Mouse (Mus musculus) stomach, postnatal 0 days (tissue): ENCODE measurements at regions not wholly inside any gene's neighbourhood (a gene's known extent, or its start where the extent isn't known, plus 50 kb on each side); places are given as distances from the start of the nearest gene placed in this dataset.

Source experiments
- ATAC-seq: fragments of 200-750 bp; cut with Nextera tagmentation; 2 replicates; pipeline ENCODE4 v1.8.0; 2017; ENCODE audit not compliant: low FRiP score, low TSS enrichment
- DNase-seq: peaks from one replicate; pipeline ENCODE4 v3.0.0-alpha.2; 2016; ENCODE audit warnings: low spot score
- H3K27ac ChIP-seq: fragments of 300-500 bp; sonication (generic); replicated peaks from 2 replicates; pipeline ENCODE4 v1.5.1; 2014; ENCODE audit warnings: mild to moderate bottlenecking, control low read depth
- H3K27me3 ChIP-seq: fragments of 300-500 bp; sonication (generic); 2 replicates; pipeline ENCODE4 v1.6.1; 2014; ENCODE audit warnings: low read length; ENCODE audit not compliant: control insufficient read depth, insufficient read depth
- H3K36me3 ChIP-seq: fragments of 300-500 bp; sonication (generic); 2 replicates; pipeline ENCODE4 v1.6.1; 2014; ENCODE audit warnings: low read length, mixed read lengths; ENCODE audit not compliant: control insufficient read depth, insufficient read depth
- H3K4me1 ChIP-seq: fragments of 300-500 bp; sonication (generic); replicated peaks from 2 replicates; pipeline ENCODE4 v1.6.1; 2014; ENCODE audit warnings: antibody characterized with exemption; ENCODE audit not compliant: control insufficient read depth, insufficient read depth
- H3K4me2 ChIP-seq: fragments of 300-500 bp; sonication (generic); replicated peaks from 2 replicates; pipeline ENCODE4 v1.6.1; 2014; ENCODE audit warnings: low read depth, mild to moderate bottlenecking, control low read depth, moderate library complexity
- H3K4me3 ChIP-seq: fragments of 300-500 bp; sonication (generic); 2 replicates; pipeline ENCODE4 v1.5.1; 2014; ENCODE audit warnings: low read depth, low read length, control low read depth
- H3K9ac ChIP-seq: fragments of 300-500 bp; sonication (generic); 2 replicates; pipeline ENCODE4 v1.6.1; 2014; ENCODE audit warnings: mild to moderate bottlenecking, low read length, control low read depth, mixed read lengths
- H3K9me3 ChIP-seq: fragments of 300-500 bp; sonication (generic); 2 replicates; pipeline ENCODE4 v1.6.1; 2016; ENCODE audit warnings: low read length; ENCODE audit not compliant: control insufficient read depth
- CTCF ChIP-seq: IDR thresholded peaks from 2 replicates; pipeline ENCODE4 v1.5.1; 2016; ENCODE audit warnings: antibody characterized with exemption, low read depth, mild to moderate bottlenecking, moderate library complexity
- EP300 ChIP-seq: optimal IDR thresholded peaks from 2 replicates; pipeline ENCODE3; 2016; ENCODE audit warnings: antibody characterized with exemption
- WGBS: fragments of 180-500 bp; shearing (Covaris S2); extraction: QIAGEN DNeasy Blood & Tissue Kit; methylation state at CpG from one replicate; pipeline ENCODE4 v1.1.7; 2014; 5-methylcytosine and 5-hydroxymethylcytosine counted together

DNA sequence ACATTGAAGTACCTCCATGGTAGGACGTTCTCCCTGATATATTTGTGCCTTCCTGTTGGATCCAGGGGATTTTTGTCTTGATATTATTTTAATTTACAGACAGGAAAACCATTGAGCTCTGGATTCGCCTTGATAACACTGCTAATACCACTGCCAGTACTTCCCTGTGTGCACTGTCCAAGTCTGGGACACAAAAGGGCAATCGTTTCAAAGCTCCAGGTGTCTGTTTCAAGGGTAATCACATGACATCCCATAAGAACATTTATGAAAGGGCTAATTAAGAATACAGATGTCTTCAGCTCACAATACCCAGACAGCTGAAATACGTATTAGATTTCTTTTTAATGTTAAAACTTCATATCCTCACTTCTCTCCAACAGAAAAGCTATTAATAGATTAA, 724.5 kb downstream of the Dhx35 start:
- H3K36me3 ChIP-seq: no peaks in the 10 kb centered on the region
- H3K27me3 ChIP-seq: no peaks in the 10 kb centered on the region
- no peak overlapping the region for H3K9ac ChIP-seq
- H3K4me3 ChIP-seq: no peak overlapping the region
- DNase-seq: no peak
- H3K4me1 ChIP-seq: no peaks in the 10 kb centered on the region
- no peaks in the 10 kb centered on the region for H3K9me3 ChIP-seq
- H3K4me2 ChIP-seq: no peak overlapping the region
- WGBS: 54% methylated on average over 4 of the region's 4 CpGs
- ATAC-seq: no peak
- H3K27ac ChIP-seq: no peak overlapping the region
- TF ChIP-seq EP300 (no peak), CTCF (no peak)

DNA sequence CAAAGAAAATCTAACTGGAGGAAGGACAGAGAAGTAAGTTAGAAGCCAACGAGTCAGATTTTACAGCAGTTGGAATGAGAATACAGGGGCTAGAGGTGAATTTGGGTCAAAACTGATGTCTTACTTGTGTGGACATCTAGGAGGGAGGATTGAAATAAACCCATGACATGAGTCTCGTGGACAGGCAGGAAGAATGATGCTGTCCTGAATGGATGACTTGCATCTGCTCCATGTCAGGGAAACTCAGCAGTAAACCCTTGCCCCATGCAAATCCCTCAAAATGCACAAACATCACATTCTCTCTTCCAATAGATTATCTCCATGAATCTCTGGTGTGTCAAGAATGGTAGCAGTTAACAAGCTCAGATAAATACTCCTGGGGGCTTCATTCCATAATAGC, 729.1 kb downstream of the Dhx35 start:
- Histone ChIP-seq H3K4me1 (no peaks in the 10 kb centered on the region), H3K9ac (no peak overlapping the region), H3K36me3 (no peaks in the 10 kb centered on the region), H3K27ac (no peak overlapping the region), H3K4me2 (no peak overlapping the region), H3K9me3 (no peaks in the 10 kb centered on the region), H3K4me3 (no peak overlapping the region), H3K27me3 (no peaks in the 10 kb centered on the region)
- DNase-seq (no peak), ATAC-seq (no peak)
- 67% methylated on average over 2 of the region's 2 CpGs for WGBS
- no peak for TF ChIP-seq EP300
- no peak for TF ChIP-seq CTCF

DNA sequence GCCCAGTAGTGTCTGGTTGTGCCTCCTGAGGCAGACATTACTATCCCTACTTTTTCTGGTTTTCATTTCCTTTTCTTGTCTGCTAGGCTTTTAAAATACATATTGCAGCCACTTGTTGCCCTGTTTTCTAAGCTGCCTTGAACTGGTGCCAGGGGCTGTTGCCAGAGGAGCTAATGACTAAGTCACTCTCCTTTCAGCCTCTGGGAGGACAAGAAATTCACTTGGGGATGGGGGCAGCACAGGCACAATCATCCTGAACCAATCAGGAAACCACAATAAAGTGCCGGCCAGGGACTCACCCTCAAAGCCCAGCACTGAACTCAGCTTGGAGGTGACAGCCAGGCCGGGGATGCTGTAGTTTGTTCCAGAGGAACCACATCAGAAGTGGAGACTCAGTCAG, 740.3 kb downstream of the Dhx35 start:
- no peak for TF ChIP-seq CTCF
- no peak for TF ChIP-seq EP300
- no peak overlapping the region for H3K27ac ChIP-seq
- H3K9ac ChIP-seq: no peak overlapping the region
- no peaks in the 10 kb centered on the region for H3K27me3 ChIP-seq
- H3K9me3 ChIP-seq: no peaks in the 10 kb centered on the region
- no peak overlapping the region for H3K4me3 ChIP-seq
- ATAC-seq (no peak), DNase-seq (no peak)
- no peak overlapping the region for H3K4me2 ChIP-seq
- no peaks in the 10 kb centered on the region for H3K36me3 ChIP-seq
- no peaks in the 10 kb centered on the region for H3K4me1 ChIP-seq
- WGBS: 52% methylated on average over 2 of the region's 2 CpGs

DNA sequence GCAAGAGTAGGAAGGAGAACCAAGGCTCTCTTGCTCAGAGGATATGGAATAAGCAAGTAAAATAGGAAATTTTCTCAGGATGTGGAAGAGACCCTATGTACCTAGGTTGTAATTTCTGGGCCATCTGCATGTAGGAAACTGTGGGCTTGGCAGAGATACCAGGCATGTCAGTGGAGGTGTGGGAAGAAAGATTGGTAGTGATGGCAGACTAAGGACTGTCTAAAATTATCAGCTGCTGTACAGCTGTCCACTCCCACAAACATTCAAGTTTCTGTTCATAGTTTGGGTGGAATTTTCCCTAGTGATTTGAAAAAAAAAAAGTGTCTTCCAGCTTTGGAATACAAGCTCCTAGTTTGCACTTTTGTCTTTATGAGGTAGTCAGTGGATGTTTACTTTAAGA, 744.7 kb downstream of the Dhx35 start:
- H3K36me3 ChIP-seq: no peaks in the 10 kb centered on the region
- TF ChIP-seq EP300: no peak
- no peak for TF ChIP-seq CTCF
- no peak overlapping the region for H3K4me2 ChIP-seq
- no peak overlapping the region for H3K4me3 ChIP-seq
- no peak for DNase-seq
- ATAC-seq: no peak
- H3K9ac ChIP-seq: no peak overlapping the region
- H3K27ac ChIP-seq: no peak overlapping the region
- no peaks in the 10 kb centered on the region for H3K9me3 ChIP-seq
- H3K27me3 ChIP-seq: no peaks in the 10 kb centered on the region
- no peaks in the 10 kb centered on the region for H3K4me1 ChIP-seq

DNA sequence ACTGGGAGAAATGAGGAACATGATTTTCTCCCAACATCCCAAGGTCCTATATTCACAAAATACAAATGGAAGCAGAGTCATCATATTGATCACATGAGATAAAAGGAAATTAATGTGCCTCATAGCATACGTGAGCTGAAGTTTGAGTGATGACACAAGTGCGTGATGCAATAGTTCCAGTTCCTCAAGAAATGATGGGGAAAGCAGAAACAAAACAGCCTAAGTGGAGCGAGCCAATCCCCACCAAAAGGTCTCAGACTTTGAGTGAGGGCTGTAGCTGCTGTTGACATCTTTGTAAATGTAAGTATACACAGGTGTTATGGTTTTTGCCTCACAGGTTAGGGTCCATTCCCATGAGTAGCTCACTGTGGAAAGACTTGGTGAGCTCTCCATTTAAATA, 763.0 kb downstream of the Dhx35 start:
- no peak overlapping the region for H3K4me3 ChIP-seq
- H3K4me1 ChIP-seq: no peaks in the 10 kb centered on the region
- DNase-seq (no peak), ATAC-seq (no peak)
- no peaks in the 10 kb centered on the region for H3K27me3 ChIP-seq
- no peak overlapping the region for H3K9ac ChIP-seq
- H3K36me3 ChIP-seq: no peaks in the 10 kb centered on the region
- no peaks in the 10 kb centered on the region for H3K9me3 ChIP-seq
- no peak overlapping the region for H3K4me2 ChIP-seq
- no peak for TF ChIP-seq CTCF
- no peak for TF ChIP-seq EP300
- 77% methylated on average over 3 of the region's 3 CpGs for WGBS
- no peak overlapping the region for H3K27ac ChIP-seq

DNA sequence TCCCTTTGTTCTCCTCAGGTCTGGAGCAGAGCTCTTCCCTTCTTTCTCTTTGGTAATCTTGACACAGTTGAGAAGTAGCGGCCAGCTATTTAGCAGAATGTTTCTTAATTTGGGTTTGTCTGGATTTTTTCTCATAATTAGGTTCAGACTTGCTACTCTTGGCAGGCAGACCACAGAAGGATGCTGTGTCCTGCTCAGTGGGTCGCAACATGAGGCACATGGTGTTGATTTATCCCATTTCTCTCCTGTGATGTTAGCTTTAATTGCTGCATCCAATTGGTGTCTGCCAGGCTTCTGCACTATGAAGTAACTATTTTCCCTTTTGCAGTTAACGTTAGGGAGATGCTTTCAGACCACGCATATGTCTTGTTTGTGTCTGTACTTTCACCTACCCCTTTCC, 768.7 kb downstream of the Gm826 start:
- H3K4me2 ChIP-seq: no peak overlapping the region
- H3K9ac ChIP-seq: no peak overlapping the region
- ATAC-seq (no peak), DNase-seq (no peak)
- no peaks in the 10 kb centered on the region for H3K36me3 ChIP-seq
- no peak overlapping the region for H3K4me3 ChIP-seq
- H3K27me3 ChIP-seq: no peaks in the 10 kb centered on the region
- 78% methylated on average over 4 of the region's 4 CpGs for WGBS
- no peaks in the 10 kb centered on the region for H3K9me3 ChIP-seq
- TF ChIP-seq CTCF (no peak), EP300 (no peak)
- H3K27ac ChIP-seq: no peak overlapping the region
- H3K4me1 ChIP-seq: no peaks in the 10 kb centered on the region

DNA sequence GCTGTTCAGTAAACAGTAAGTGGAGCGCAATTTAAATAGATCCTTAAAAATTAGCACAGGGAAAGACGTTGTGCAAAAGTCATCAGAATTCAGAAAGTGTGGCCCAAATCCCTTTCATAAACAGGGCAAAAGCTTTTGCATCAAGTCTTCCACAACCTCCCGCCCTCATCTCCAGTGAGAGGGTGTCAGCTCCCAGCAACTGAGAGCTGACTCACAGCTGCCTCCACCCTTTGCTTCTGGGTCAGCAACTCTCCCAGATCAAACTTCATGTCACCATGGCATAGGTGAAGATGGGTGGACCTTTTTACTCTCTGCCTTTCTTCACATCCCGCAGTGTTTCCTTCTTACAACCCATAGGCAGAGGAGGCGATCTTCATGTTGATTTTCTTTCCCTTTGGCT, 768.0 kb downstream of the Gm826 start:
- ATAC-seq (no peak), DNase-seq (no peak)
- Histone ChIP-seq H3K27ac (no peak overlapping the region), H3K36me3 (no peaks in the 10 kb centered on the region), H3K9me3 (no peaks in the 10 kb centered on the region), H3K4me2 (no peak overlapping the region), H3K4me1 (no peaks in the 10 kb centered on the region), H3K9ac (no peak overlapping the region), H3K27me3 (no peaks in the 10 kb centered on the region), H3K4me3 (no peak overlapping the region)
- WGBS: 73% methylated on average over 5 of the region's 5 CpGs
- no peak for TF ChIP-seq CTCF
